ENCODE assay signal across 28 mouse cellular contexts in genomic region chr9:99175774-99176173, GRCm38 (mm10).
"Had no signal": no experiment of that assay in that cellular context is flagged by ENCODE, and none has a peak within 500 bp of the region (broad histone marks: within the 10 kb centered on the region; RNA-seq: fewer than 3 reads in every experiment).

No protein-coding gene starts in this region.

- H3K4me2 ChIP-seq: embryonic facial prominence, embryonic 12.5 days; embryonic facial prominence, embryonic 13.5 days; embryonic facial prominence, embryonic 15.5 days; forebrain, embryonic 12.5 days; forebrain, embryonic 13.5 days; forebrain, embryonic 15.5 days had no signal

- ATAC-seq: forebrain, embryonic 13.5 days; forebrain, embryonic 14.5 days; forebrain, embryonic 15.5 days; forebrain, embryonic 16.5 days; forebrain, postnatal 0 days had no signal

- H3K27ac ChIP-seq: embryonic facial prominence, embryonic 10.5 days; embryonic facial prominence, embryonic 12.5 days; embryonic facial prominence, embryonic 13.5 days; embryonic facial prominence, embryonic 15.5 days; forebrain, embryonic 10.5 days; forebrain, embryonic 12.5 days; forebrain, embryonic 13.5 days; forebrain, embryonic 15.5 days; gastrocnemius, adult 2 months; heart, adult 2 months had no signal

- H3K4me3 ChIP-seq: embryonic facial prominence, embryonic 10.5 days; embryonic facial prominence, embryonic 12.5 days; embryonic facial prominence, embryonic 13.5 days; embryonic facial prominence, embryonic 15.5 days; erythroblast, embryonic 14.5 days; forebrain, embryonic 10.5 days; forebrain, embryonic 12.5 days; forebrain, embryonic 13.5 days; forebrain, embryonic 15.5 days; gastrocnemius, adult 2 months; heart, adult 2 months had no signal

- DNase-seq: cerebellum, adult 8-10 months; cerebellum, adult 9-10 months; cerebellum, adult 9-11 months; cerebellum, postnatal 10 days; cerebellum, postnatal 14 days; cerebellum, postnatal 25 days; cerebellum, postnatal 36 days; embryo, embryonic 11 days; forebrain, postnatal 0 days; gastrocnemius, adult 2 months; gastrocnemius, postnatal 10 days; gastrocnemius, postnatal 14 days; gastrocnemius, postnatal 25 days; gastrocnemius, postnatal 36 days; heart, adult 11 months; heart, adult 18-20 months; heart, adult 2 months had no signal

- H3K36me3 ChIP-seq: embryonic facial prominence, embryonic 10.5 days; embryonic facial prominence, embryonic 12.5 days; embryonic facial prominence, embryonic 13.5 days; embryonic facial prominence, embryonic 15.5 days; forebrain, embryonic 10.5 days; forebrain, embryonic 12.5 days; forebrain, embryonic 15.5 days had no signal

- H3K9me3 ChIP-seq: embryonic facial prominence, embryonic 10.5 days; embryonic facial prominence, embryonic 12.5 days; embryonic facial prominence, embryonic 13.5 days; embryonic facial prominence, embryonic 15.5 days; forebrain, embryonic 10.5 days; forebrain, embryonic 12.5 days; forebrain, embryonic 13.5 days; forebrain, embryonic 15.5 days had no signal

- H3K27me3 ChIP-seq: embryonic facial prominence, embryonic 12.5 days; embryonic facial prominence, embryonic 13.5 days; embryonic facial prominence, embryonic 15.5 days; forebrain, embryonic 12.5 days; forebrain, embryonic 13.5 days; forebrain, embryonic 15.5 days had no signal

- H3K9ac ChIP-seq: embryonic facial prominence, embryonic 12.5 days; embryonic facial prominence, embryonic 13.5 days; embryonic facial prominence, embryonic 15.5 days; forebrain, embryonic 12.5 days; forebrain, embryonic 13.5 days; forebrain, embryonic 15.5 days; forebrain, postnatal 0 days had no signal

- H3K4me1 ChIP-seq: embryonic facial prominence, embryonic 12.5 days had no signal
